Mouse (Mus musculus): Measurements from ENCODE around the gene Ctcfl.

The Ctcfl gene

DNA sequence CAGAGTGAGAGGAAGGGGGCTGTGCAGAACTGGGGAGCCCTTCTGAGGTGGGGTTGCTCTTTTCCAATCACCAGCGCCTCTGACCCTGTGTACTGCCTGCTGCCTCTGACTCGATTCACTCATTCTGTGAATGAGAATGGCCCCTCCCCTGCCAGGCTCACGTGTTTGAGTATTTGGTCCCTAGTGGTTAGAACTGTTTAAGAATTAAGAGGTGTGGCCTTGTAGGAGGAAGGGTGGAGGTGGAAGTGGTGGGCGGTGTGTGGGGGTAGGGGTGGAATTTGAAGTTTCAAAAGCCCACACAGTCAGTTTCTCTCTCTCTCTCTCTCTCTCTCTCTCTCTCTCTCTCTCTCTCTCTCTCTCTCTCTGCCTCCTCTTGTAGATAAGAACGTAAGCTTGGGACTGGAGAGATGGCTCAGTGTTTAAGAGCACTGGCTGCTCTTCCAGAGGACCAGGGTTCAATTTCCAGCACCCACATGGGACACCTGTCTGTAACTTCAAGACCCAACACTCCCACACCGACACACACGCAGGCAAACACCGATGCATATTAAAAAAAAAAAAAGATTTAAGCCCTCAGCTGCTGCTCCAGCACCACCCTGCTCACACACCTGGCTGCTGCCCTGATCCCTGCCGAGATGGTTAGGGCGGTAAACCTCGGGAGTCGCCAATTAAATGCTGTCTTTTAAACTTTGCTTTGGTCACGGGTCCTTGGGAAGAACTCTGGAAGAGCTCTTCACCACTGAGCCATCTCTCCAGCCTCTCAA, 35.4 kb downstream of the Ctcfl start:
- WGBS, result 28% methylated on average over 13 of the region's 13 CpGs

- WGBS, result 88% methylated on average over 9 of the region's 9 CpGs
Measured at GRCm38 (mm10) chr2:173083106-173083505, 36.2 kb downstream of the Ctcfl start.

GRCm38 (mm10) chr2:173082706-173083105, 36.6 kb downstream of the Ctcfl start:
- 95% methylated on average over 3 of the region's 3 CpGs for whole genome bisulfite sequencing

- 41% methylated on average over 10 of the region's 10 CpGs for WGBS
Measured at GRCm38 (mm10) chr2:173080785-173081241, 38.5 kb downstream of the Ctcfl start.

GRCm38 (mm10) chr2:173079766-173080549, 39.4 kb downstream of the Ctcfl start:
- 77% methylated on average over 10 of the region's 10 CpGs for WGBS

- 85% methylated on average over 9 of the region's 9 CpGs for WGBS
Measured at GRCm38 (mm10) chr2:173076921-173077320, 42.4 kb downstream of the Ctcfl start.

DNA sequence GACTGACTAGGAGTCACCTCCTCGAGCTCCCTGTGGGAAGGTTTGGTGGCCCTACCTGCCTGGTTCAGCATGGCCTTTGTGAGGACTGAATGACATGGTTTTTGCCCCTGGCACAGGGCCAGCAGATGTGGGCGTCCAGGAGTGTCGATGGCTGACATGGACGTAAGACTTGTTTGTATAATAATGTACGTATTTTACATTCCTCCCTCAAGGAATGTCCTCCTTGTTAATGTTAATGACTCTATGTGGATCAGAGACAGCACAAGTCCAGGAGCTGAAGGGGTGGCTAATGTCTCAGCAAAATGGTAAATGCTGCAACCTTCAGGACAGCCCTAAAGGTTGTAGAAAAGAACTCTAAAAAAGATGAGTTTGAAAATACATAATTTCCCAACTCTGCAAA, 45.7 kb downstream of the Ctcfl start:
- 79% methylated on average over 5 of the region's 5 CpGs for WGBS

DNA sequence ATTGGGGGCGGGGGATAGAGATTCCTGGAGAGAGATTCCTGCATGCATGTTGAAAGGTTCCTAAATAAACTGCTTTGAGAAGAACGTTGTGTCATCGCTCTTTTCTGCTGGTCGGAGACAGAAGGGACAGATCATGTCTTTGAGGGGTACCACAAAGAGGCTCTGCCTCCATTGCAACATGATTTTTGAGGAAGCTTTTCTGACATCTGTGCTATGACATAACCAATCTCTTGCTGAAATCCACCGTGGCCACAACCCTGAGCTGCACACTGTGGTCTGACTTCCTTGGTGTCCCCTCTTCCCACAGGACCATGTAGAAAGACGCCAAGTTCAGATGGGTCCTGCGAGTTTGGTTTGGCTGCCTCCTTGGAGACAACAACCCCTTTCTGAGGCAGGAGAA, 46.4 kb downstream of the Ctcfl start:
- whole genome bisulfite sequencing, result 86% methylated on average over 7 of the region's 7 CpGs

- 92% methylated on average over 2 of the region's 2 CpGs for WGBS
Measured at GRCm38 (mm10) chr2:173064864-173065263, 54.5 kb downstream of the Ctcfl start.

GRCm38 (mm10) chr2:173063219-173063618, 56.1 kb downstream of the Ctcfl start:
- 69% methylated on average over 1 of the region's 1 CpGs for WGBS

- WGBS, result 79% methylated on average over 15 of the region's 15 CpGs
Measured at GRCm38 (mm10) chr2:173061443-173062351, 57.6 kb downstream of the Ctcfl start.

DNA sequence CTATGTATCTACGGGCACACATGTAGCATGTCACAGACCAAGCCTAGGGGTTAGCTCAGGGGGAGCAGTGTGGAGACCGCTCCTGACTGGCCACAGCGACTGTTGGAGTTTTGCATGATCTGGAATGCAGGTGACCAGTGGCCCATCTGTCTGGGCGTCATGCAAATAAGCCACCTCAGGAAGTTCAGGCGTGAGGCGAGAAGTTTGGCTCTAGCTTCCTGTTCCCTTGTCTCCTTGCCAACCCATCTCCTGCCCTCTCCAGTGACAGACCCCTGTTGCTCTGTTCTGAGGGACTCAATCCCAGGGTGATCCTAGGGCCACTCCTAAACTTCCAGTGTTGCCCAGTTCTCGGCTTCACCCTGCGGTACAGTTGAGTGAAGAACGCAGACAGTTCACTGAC, 58.9 kb downstream of the Ctcfl start:
- WGBS, result 87% methylated on average over 9 of the region's 9 CpGs

- 66% methylated on average over 11 of the region's 11 CpGs for WGBS
Measured at GRCm38 (mm10) chr2:173058263-173058662, 61.1 kb downstream of the Ctcfl start.

DNA sequence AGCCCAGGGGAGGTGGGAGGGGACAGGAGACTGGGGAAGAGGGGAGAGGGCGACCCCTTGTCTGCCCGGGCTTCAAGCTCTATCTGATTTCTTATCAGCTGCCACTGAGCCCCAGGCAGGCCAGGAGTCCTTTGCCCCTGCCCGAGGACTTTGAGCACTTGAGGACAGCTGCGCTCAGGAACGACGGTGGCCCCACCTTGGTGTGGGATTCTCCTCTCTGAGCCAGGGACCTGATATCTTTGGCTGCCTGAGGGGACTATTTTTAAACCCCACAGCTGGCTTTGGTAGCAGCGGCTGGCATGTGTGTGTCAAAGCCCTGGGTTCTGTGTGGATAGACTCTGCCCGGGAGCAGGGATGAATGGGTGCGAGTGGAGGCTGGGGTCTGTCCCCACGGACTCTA, 61.7 kb downstream of the Ctcfl start:
- WGBS, result 65% methylated on average over 10 of the region's 10 CpGs

DNA sequence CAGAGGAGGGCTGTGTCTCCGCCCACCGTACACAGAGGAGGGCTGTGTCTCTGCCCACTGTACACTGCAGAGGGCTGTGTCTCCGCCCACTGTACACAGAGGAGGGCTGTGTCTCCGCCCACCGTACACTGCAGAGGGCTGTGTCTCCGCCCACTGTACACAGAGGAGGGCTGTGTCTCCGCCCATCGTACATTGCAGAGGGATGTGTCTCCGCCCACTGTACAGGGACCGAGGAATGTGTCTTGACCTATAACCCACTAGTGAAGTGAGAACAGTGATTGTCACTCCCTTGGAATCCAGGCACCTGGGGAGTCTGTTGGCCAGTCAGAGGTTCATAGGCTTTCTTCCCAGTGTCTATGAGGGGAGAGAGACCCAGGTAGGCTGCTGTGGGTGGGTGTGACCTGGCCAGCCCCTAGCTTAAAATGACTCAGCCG, 62.4 kb downstream of the Ctcfl start:
- 78% methylated on average over 11 of the region's 11 CpGs for WGBS

GRCm38 (mm10) chr2:173056303-173056881, 62.9 kb downstream of the Ctcfl start:
- 81% methylated on average over 10 of the region's 10 CpGs for WGBS

- 87% methylated on average over 6 of the region's 6 CpGs for WGBS
Measured at GRCm38 (mm10) chr2:173053846-173054245, 65.5 kb downstream of the Ctcfl start.

DNA sequence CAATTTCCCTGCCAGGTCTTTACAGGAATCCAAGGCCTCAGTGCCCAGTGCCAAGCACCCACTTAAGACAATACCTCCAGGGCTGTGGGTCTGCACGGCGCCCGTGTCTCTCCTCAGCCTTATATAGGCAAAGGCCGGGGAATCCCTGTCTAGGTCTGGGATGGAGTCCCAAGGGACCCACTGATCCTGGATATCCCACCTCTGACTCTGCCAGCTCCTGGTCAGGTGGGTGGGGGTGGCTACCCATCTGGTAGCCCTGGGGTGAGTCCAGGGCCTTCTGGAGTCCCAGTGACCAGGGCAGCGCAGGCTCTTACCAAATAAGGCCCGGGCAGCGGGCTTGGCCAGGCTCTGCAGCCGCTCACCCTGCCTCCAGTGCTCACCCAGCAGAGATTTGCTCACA, 66.4 kb downstream of the Ctcfl start:
- WGBS, result 92% methylated on average over 8 of the region's 8 CpGs

DNA sequence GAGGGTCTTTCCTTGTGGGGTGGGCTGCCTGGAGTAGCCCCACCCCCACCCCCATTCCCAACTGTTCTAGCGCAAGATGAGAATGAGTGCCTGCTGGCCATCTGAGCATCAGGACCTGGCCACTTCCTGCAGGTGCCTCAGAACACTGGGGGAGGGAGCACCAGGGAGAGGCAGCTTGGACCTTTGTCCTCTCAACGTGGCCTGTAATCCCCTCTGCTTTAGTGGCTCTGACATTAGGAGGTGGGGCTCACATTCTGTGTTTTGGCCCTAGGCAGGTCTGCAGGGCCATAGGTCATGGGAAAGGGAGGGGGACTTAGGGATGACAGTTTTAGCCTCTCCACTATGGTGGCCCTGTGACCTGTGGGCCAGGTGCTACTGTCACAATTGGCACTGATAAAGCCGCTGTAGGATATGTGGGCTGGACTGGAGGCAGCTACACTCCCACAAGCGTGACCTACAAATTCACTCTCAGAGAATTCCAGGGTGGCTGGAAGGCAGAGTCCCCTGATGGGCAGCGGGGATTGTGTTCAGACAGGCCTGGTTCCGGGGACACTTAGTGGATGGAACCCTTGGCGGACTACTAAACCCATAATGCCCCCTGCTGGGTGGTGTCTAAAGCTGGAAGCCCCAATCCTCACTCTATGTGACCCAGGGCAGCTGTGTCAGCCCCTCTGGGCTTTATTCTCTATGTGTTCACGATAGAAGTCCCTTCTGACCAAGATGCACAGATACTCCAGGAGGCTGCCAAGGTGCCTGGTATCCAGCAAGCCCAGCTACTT, 68.5 kb downstream of the Ctcfl start:
- 69% methylated on average over 8 of the region's 8 CpGs for WGBS

DNA sequence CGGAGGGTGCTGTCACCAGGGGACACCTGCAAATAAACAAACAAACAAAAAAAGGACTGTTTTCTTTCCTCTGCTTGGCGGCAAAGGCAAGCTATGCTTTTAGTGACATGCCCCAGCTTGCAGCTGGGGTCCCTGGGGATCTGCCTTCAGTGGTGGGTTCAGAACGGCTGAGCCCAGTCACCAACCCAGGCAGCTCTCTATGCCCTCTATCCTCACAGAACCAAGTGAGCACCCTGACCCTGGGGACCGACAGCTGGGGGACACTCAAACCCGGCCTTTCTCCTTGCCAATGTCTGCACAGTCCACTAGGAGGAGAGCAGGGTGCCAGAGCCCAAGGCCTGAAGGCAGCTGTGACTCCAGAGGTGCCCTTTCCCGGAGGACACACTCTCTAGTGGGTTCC, 69.5 kb downstream of the Ctcfl start:
- WGBS, result 81% methylated on average over 6 of the region's 6 CpGs

- 90% methylated on average over 3 of the region's 3 CpGs for WGBS
Measured at GRCm38 (mm10) chr2:173049231-173049630, 70.1 kb downstream of the Ctcfl start.
